Mouse (Mus musculus): ENCODE results near the gene Rapgef2.

- TF ChIP-seq EP300 (IDR thresholded peaks at IDR 0.05; ENCODE audit: insufficient read depth, low read depth, low read length): no peak
- TF ChIP-seq CTCF (IDR thresholded peaks at IDR 0.05; ENCODE audit: low read depth, low read length): no peak
Observed at GRCm38 (mm10) chr3:79242298-79242697, 44.0 kb downstream of the Rapgef2 start.

Data from ES-Bruce4 (cell line).